Mouse (Mus musculus) adrenal gland, adult 18-20 months (tissue): ENCODE results near the gene Tdgf1. TPM values are rescaled to one million over a fixed set of nuclear protein-coding genes. Genes with fewer than 3 reads are reported as not detected.

Experiments
- DNase-seq, 2 experiments: peaks; one replicate each; pipeline ENCODE4 v3.0.0; 2021 to 2022; ENCODE audit warnings: low spot score in 2 of 2
- total RNA-seq, 2 experiments: library from RNA; stranded (reverse); gene quantifications; 1 replicate in 1 of 2; 2 replicates in 1 of 2; pipeline ENCODE4 v1.2.3; 2021

Tdgf1 gene
- total RNA-seq, 2 experiments from 2014 or later = not detected

GRCm38 (mm10) chr9:110953550-110954461, 7.8 kb upstream of the Tdgf1 start:
- DNase-seq = peak; percentile 68 to 72

GRCm38 (mm10) chr9:110952931-110953549, 7.1 kb upstream of the Tdgf1 start:
- no peak for DNase-seq

- DNase-seq = no peak
Measured at GRCm38 (mm10) chr9:110952398-110952797, 6.4 kb upstream of the Tdgf1 start.

- DNase-seq = no peak
Measured at GRCm38 (mm10) chr9:110951866-110952265, 5.9 kb upstream of the Tdgf1 start.

GRCm38 (mm10) chr9:110951397-110951796, 5.4 kb upstream of the Tdgf1 start, which contains the start of gene Lrrc2:
TSS of gene Lrrc2 (plus strand) at chr9:110951545.
- DNase-seq = no peak

- DNase-seq = no peak
Measured at GRCm38 (mm10) chr9:110950109-110950508, 4.2 kb upstream of the Tdgf1 start.

GRCm38 (mm10) chr9:110948813-110949310, 2.9 kb upstream of the Tdgf1 start:
- no peak for DNase-seq

GRCm38 (mm10) chr9:110947900-110948299, 1.9 kb upstream of the Tdgf1 start:
- DNase-seq = no peak

GRCm38 (mm10) chr9:110947261-110947661, 1.3 kb upstream of the Tdgf1 start:
- DNase-seq = no peak

- no peak for DNase-seq
Measured at GRCm38 (mm10) chr9:110946548-110947044, 638 bp upstream of the Tdgf1 start.

GRCm38 (mm10) chr9:110945343-110945742, 615 bp downstream of the Tdgf1 start:
- DNase-seq = no peak

GRCm38 (mm10) chr9:110944265-110944664, 1.7 kb downstream of the Tdgf1 start:
- DNase-seq = no peak

- DNase-seq = peak in 1 of 2 experiments; percentile 43
Measured at GRCm38 (mm10) chr9:110937506-110938490, 8.2 kb downstream of the Tdgf1 start.

GRCm38 (mm10) chr9:110935941-110936340, 10.0 kb downstream of the Tdgf1 start:
- no peak for DNase-seq

GRCm38 (mm10) chr9:110933850-110934437, 12.0 kb downstream of the Tdgf1 start:
- no peak for DNase-seq

GRCm38 (mm10) chr9:110931573-110931972, 14.4 kb downstream of the Tdgf1 start:
- DNase-seq = no peak

GRCm38 (mm10) chr9:110922759-110923158, 23.2 kb downstream of the Tdgf1 start:
- DNase-seq = peak; percentile 81 to 82

GRCm38 (mm10) chr9:110920665-110921419, 25.1 kb downstream of the Tdgf1 start:
- DNase-seq = no peak

- DNase-seq = no peak
Measured at GRCm38 (mm10) chr9:110916786-110917185, 29.2 kb downstream of the Tdgf1 start, which contains the start of gene Fam240a. TSS of gene Fam240a (minus strand) at chr9:110916861.
